Mouse (Mus musculus): Measurements from ENCODE around the gene Cdc34b.
"Not testable (repeated sequence)": the region's sequence is repeated elsewhere in the genome, so short reads cannot be mapped to it uniquely, and the experiment has no call there.

Cdc34b gene

GRCm38 (mm10) chr11:94741732-94742272 lies at the start of gene Cdc34b:
Cdc34b (plus strand) TSS chr11:94741782.
- DNase-seq = no peak

- not testable (repeated sequence) for DNase-seq
These were observed 49.1 kb upstream of the Cdc34b start for GRCm38 (mm10) chr11:94692502-94692901.

GRCm38 (mm10) chr11:94695508-94695907 lies 46.1 kb upstream of the Cdc34b start:
- DNase-seq = no peak

GRCm38 (mm10) chr11:94697140-94697539 lies 44.4 kb upstream of the Cdc34b start:
- no peak for DNase-seq

- DNase-seq = peak; percentile 55 to 76
These were observed 43.7 kb upstream of the Cdc34b start for GRCm38 (mm10) chr11:94697703-94698464.

GRCm38 (mm10) chr11:94699399-94699798 lies 42.2 kb upstream of the Cdc34b start:
- DNase-seq = no peak

- DNase-seq = no peak
These were observed 40.0 kb upstream of the Cdc34b start for GRCm38 (mm10) chr11:94701401-94702215.

- no peak for DNase-seq
These were observed 39.4 kb upstream of the Cdc34b start for GRCm38 (mm10) chr11:94702216-94702610.

- no peak for DNase-seq
These were observed 37.6 kb upstream of the Cdc34b start for GRCm38 (mm10) chr11:94704020-94704419.

GRCm38 (mm10) chr11:94704472-94704871 lies 37.1 kb upstream of the Cdc34b start, which contains the start of gene Gm11541:
Gm11541 (minus strand) TSS chr11:94704499.
- DNase-seq = no peak

GRCm38 (mm10) chr11:94713246-94713860 lies 28.2 kb upstream of the Cdc34b start:
- no peak for DNase-seq

GRCm38 (mm10) chr11:94715622-94716021 lies 26.0 kb upstream of the Cdc34b start:
- DNase-seq = no peak

- no peak for DNase-seq
These were observed 24.8 kb upstream of the Cdc34b start for GRCm38 (mm10) chr11:94716754-94717153.

- no peak for DNase-seq
These were observed 24.3 kb upstream of the Cdc34b start for GRCm38 (mm10) chr11:94717239-94717638.

- no peak for DNase-seq
These were observed 23.3 kb upstream of the Cdc34b start for GRCm38 (mm10) chr11:94718113-94718909.

- peak in 1 of 2 experiments; percentile 35 for DNase-seq
These were observed 22.4 kb upstream of the Cdc34b start for GRCm38 (mm10) chr11:94719216-94719615.

GRCm38 (mm10) chr11:94727306-94727705 lies 14.3 kb upstream of the Cdc34b start:
- DNase-seq = no peak

- DNase-seq = no peak
These were observed 13.0 kb upstream of the Cdc34b start for GRCm38 (mm10) chr11:94728545-94728944.

GRCm38 (mm10) chr11:94729565-94729964 lies 12.0 kb upstream of the Cdc34b start:
- no peak for DNase-seq

- DNase-seq = no peak
These were observed 11.3 kb upstream of the Cdc34b start for GRCm38 (mm10) chr11:94730261-94730660.

GRCm38 (mm10) chr11:94731229-94731628 lies 10.4 kb upstream of the Cdc34b start:
- no peak for DNase-seq

GRCm38 (mm10) chr11:94732773-94733172 lies 8.8 kb upstream of the Cdc34b start:
- DNase-seq = no peak

Data from thymus, adult 18-20 months (tissue).